Mouse (Mus musculus): ENCODE measurements around the gene Snx21. TPM values are rescaled to one million over a fixed set of nuclear protein-coding genes. Genes with fewer than 3 reads are reported as not detected.

The Snx21 gene
- polyA plus RNA-seq, 1 experiment from 2014 or later = 40.6 TPM

- Histone ChIP-seq H3K4me3 (ENCODE audit: low read length) (no peak overlapping the region), H3K36me3 (ENCODE audit: control insufficient read depth, insufficient read depth) (peaks cover 60% of the 10 kb centered on the region), H3K4me2 (ENCODE audit: low read depth, low read length) (no peak overlapping the region), H3K27ac (ENCODE audit: low read length) (no peak overlapping the region), H3K9ac (ENCODE audit: low read length) (no peak overlapping the region), H3K27me3 (ENCODE audit: control insufficient read depth, insufficient read depth, low read length) (no peaks in the 10 kb centered on the region), H3K9me3 (replicated peaks; ENCODE audit: control insufficient read depth, low read length) (no peaks in the 10 kb centered on the region), H3K4me1 (ENCODE audit: control insufficient read depth, insufficient read depth, low read length) (peaks cover 18% of the 10 kb centered on the region)
- no peak for ATAC-seq (replicated peaks; ENCODE audit: extremely low read depth, insufficient read depth, low FRiP score)
- WGBS = 88% methylated on average over 2 of the region's 2 CpGs
Observed at GRCm38 (mm10) chr2:164752454-164752853, 33.2 kb upstream of the Snx21 start.

- H3K36me3 ChIP-seq (ENCODE audit: control insufficient read depth, insufficient read depth) = peaks cover 65% of the 10 kb centered on the region
- H3K4me1 ChIP-seq (ENCODE audit: control insufficient read depth, insufficient read depth, low read length) = peaks cover 15% of the 10 kb centered on the region
- no peak overlapping the region for H3K9ac ChIP-seq (ENCODE audit: low read length)
- H3K27ac ChIP-seq (ENCODE audit: low read length) = peak overlapping the region; percentile 85
- no peak overlapping the region for H3K4me3 ChIP-seq (ENCODE audit: low read length)
- H3K4me2 ChIP-seq (ENCODE audit: low read depth, low read length) = no peak overlapping the region
- no peaks in the 10 kb centered on the region for H3K27me3 ChIP-seq (ENCODE audit: control insufficient read depth, insufficient read depth, low read length)
- H3K9me3 ChIP-seq (replicated peaks; ENCODE audit: control insufficient read depth, low read length) = no peaks in the 10 kb centered on the region
- ATAC-seq (replicated peaks; ENCODE audit: extremely low read depth, insufficient read depth, low FRiP score) = no peak
- WGBS = 66% methylated on average over 11 of the region's 11 CpGs
Observed at GRCm38 (mm10) chr2:164754105-164754504, 31.5 kb upstream of the Snx21 start.

GRCm38 (mm10) chr2:164754800-164755199, 30.8 kb upstream of the Snx21 start:
- no peak overlapping the region for H3K4me2 ChIP-seq (ENCODE audit: low read depth, low read length)
- H3K9me3 ChIP-seq (replicated peaks; ENCODE audit: control insufficient read depth, low read length) = no peaks in the 10 kb centered on the region
- peaks cover 15% of the 10 kb centered on the region for H3K4me1 ChIP-seq (ENCODE audit: control insufficient read depth, insufficient read depth, low read length)
- peak; percentile 94 for ATAC-seq (replicated peaks; ENCODE audit: extremely low read depth, insufficient read depth, low FRiP score)
- peak overlapping the region; percentile 22 for H3K9ac ChIP-seq (ENCODE audit: low read length)
- H3K27me3 ChIP-seq (ENCODE audit: control insufficient read depth, insufficient read depth, low read length) = no peaks in the 10 kb centered on the region
- no peak overlapping the region for H3K4me3 ChIP-seq (ENCODE audit: low read length)
- H3K27ac ChIP-seq (ENCODE audit: low read length) = peak overlapping the region; percentile 85
- WGBS = 44% methylated on average over 2 of the region's 2 CpGs
- peaks cover 70% of the 10 kb centered on the region for H3K36me3 ChIP-seq (ENCODE audit: control insufficient read depth, insufficient read depth)

GRCm38 (mm10) chr2:164757841-164758240, 27.8 kb upstream of the Snx21 start:
- peaks cover 76% of the 10 kb centered on the region for H3K36me3 ChIP-seq (ENCODE audit: control insufficient read depth, insufficient read depth)
- no peak overlapping the region for H3K4me2 ChIP-seq (ENCODE audit: low read depth, low read length)
- no peak for ATAC-seq (replicated peaks; ENCODE audit: extremely low read depth, insufficient read depth, low FRiP score)
- WGBS = 92% methylated on average over 11 of the region's 11 CpGs
- H3K27me3 ChIP-seq (ENCODE audit: control insufficient read depth, insufficient read depth, low read length) = no peaks in the 10 kb centered on the region
- peaks cover 18% of the 10 kb centered on the region for H3K4me1 ChIP-seq (ENCODE audit: control insufficient read depth, insufficient read depth, low read length)
- H3K9ac ChIP-seq (ENCODE audit: low read length) = no peak overlapping the region
- H3K9me3 ChIP-seq (replicated peaks; ENCODE audit: control insufficient read depth, low read length) = no peaks in the 10 kb centered on the region
- no peak overlapping the region for H3K4me3 ChIP-seq (ENCODE audit: low read length)
- no peak overlapping the region for H3K27ac ChIP-seq (ENCODE audit: low read length)

GRCm38 (mm10) chr2:164758692-164759091, 26.9 kb upstream of the Snx21 start:
- no peaks in the 10 kb centered on the region for H3K9me3 ChIP-seq (replicated peaks; ENCODE audit: control insufficient read depth, low read length)
- peaks cover 76% of the 10 kb centered on the region for H3K36me3 ChIP-seq (ENCODE audit: control insufficient read depth, insufficient read depth)
- no peak for ATAC-seq (replicated peaks; ENCODE audit: extremely low read depth, insufficient read depth, low FRiP score)
- no peak overlapping the region for H3K9ac ChIP-seq (ENCODE audit: low read length)
- H3K4me3 ChIP-seq (ENCODE audit: low read length) = no peak overlapping the region
- peaks cover 18% of the 10 kb centered on the region for H3K4me1 ChIP-seq (ENCODE audit: control insufficient read depth, insufficient read depth, low read length)
- no peak overlapping the region for H3K27ac ChIP-seq (ENCODE audit: low read length)
- WGBS = 62% methylated on average over 1 of the region's 1 CpGs
- no peak overlapping the region for H3K4me2 ChIP-seq (ENCODE audit: low read depth, low read length)
- no peaks in the 10 kb centered on the region for H3K27me3 ChIP-seq (ENCODE audit: control insufficient read depth, insufficient read depth, low read length)

- Histone ChIP-seq H3K27me3 (ENCODE audit: control insufficient read depth, insufficient read depth, low read length) (no peaks in the 10 kb centered on the region), H3K27ac (ENCODE audit: low read length) (no peak overlapping the region), H3K4me1 (ENCODE audit: control insufficient read depth, insufficient read depth, low read length) (peaks cover 11% of the 10 kb centered on the region), H3K4me2 (ENCODE audit: low read depth, low read length) (no peak overlapping the region), H3K36me3 (ENCODE audit: control insufficient read depth, insufficient read depth) (peaks cover 71% of the 10 kb centered on the region), H3K9ac (ENCODE audit: low read length) (no peak overlapping the region), H3K9me3 (replicated peaks; ENCODE audit: control insufficient read depth, low read length) (no peaks in the 10 kb centered on the region), H3K4me3 (ENCODE audit: low read length) (no peak overlapping the region)
- 79% methylated on average over 4 of the region's 4 CpGs for WGBS
- ATAC-seq (replicated peaks; ENCODE audit: extremely low read depth, insufficient read depth, low FRiP score) = 0 out of 2 replicates have a peak, but pooled peaks have one; percentile 33
Observed at GRCm38 (mm10) chr2:164760059-164760833, 25.4 kb upstream of the Snx21 start.

- H3K27ac ChIP-seq (ENCODE audit: low read length) = no peak overlapping the region
- H3K4me3 ChIP-seq (ENCODE audit: low read length) = no peak overlapping the region
- H3K36me3 ChIP-seq (ENCODE audit: control insufficient read depth, insufficient read depth) = peaks cover 71% of the 10 kb centered on the region
- no peak for ATAC-seq (replicated peaks; ENCODE audit: extremely low read depth, insufficient read depth, low FRiP score)
- no peak overlapping the region for H3K9ac ChIP-seq (ENCODE audit: low read length)
- no peaks in the 10 kb centered on the region for H3K9me3 ChIP-seq (replicated peaks; ENCODE audit: control insufficient read depth, low read length)
- 52% methylated on average over 2 of the region's 2 CpGs for WGBS
- peaks cover 3% of the 10 kb centered on the region; the same call in 1 of the 2 replicates for H3K4me1 ChIP-seq (ENCODE audit: control insufficient read depth, insufficient read depth, low read length)
- no peak overlapping the region for H3K4me2 ChIP-seq (ENCODE audit: low read depth, low read length)
- no peaks in the 10 kb centered on the region for H3K27me3 ChIP-seq (ENCODE audit: control insufficient read depth, insufficient read depth, low read length)
Observed at GRCm38 (mm10) chr2:164761502-164761901, 24.1 kb upstream of the Snx21 start.

- ATAC-seq (replicated peaks; ENCODE audit: extremely low read depth, insufficient read depth, low FRiP score) = no peak
- Histone ChIP-seq H3K4me1 (ENCODE audit: control insufficient read depth, insufficient read depth, low read length) (peaks cover 3% of the 10 kb centered on the region; the same call in 1 of the 2 replicates), H3K9ac (ENCODE audit: low read length) (no peak overlapping the region), H3K4me2 (ENCODE audit: low read depth, low read length) (no peak overlapping the region), H3K9me3 (replicated peaks; ENCODE audit: control insufficient read depth, low read length) (no peaks in the 10 kb centered on the region), H3K27ac (ENCODE audit: low read length) (no peak overlapping the region), H3K36me3 (ENCODE audit: control insufficient read depth, insufficient read depth) (peaks cover 67% of the 10 kb centered on the region), H3K4me3 (ENCODE audit: low read length) (no peak overlapping the region), H3K27me3 (ENCODE audit: control insufficient read depth, insufficient read depth, low read length) (no peaks in the 10 kb centered on the region)
- 99% methylated on average over 4 of the region's 4 CpGs for WGBS
Observed at GRCm38 (mm10) chr2:164761971-164762370, 23.7 kb upstream of the Snx21 start.

- 83% methylated on average over 7 of the region's 7 CpGs for WGBS
Observed at GRCm38 (mm10) chr2:164762593-164762992, 23.0 kb upstream of the Snx21 start.

More at GRCm38 (mm10) chr2:164762593-164762992, 23.0 kb upstream of the Snx21 start:
- peaks cover 64% of the 10 kb centered on the region for H3K36me3 ChIP-seq (ENCODE audit: control insufficient read depth, insufficient read depth)
- no peak for ATAC-seq (replicated peaks; ENCODE audit: extremely low read depth, insufficient read depth, low FRiP score)
- no peaks in the 10 kb centered on the region for H3K9me3 ChIP-seq (replicated peaks; ENCODE audit: control insufficient read depth, low read length)
- no peaks in the 10 kb centered on the region for H3K27me3 ChIP-seq (ENCODE audit: control insufficient read depth, insufficient read depth, low read length)
- no peak overlapping the region for H3K4me3 ChIP-seq (ENCODE audit: low read length)
- no peak overlapping the region for H3K9ac ChIP-seq (ENCODE audit: low read length)
- no peak overlapping the region for H3K27ac ChIP-seq (ENCODE audit: low read length)
- H3K4me1 ChIP-seq (ENCODE audit: control insufficient read depth, insufficient read depth, low read length) = peaks cover 3% of the 10 kb centered on the region; the same call in 1 of the 2 replicates
- no peak overlapping the region for H3K4me2 ChIP-seq (ENCODE audit: low read depth, low read length)

Data from heart, embryonic 16.5 days (tissue).